Mouse (Mus musculus) lung, postnatal 0 days (tissue): ENCODE results near the gene Il1rl2.

Experiments used
- CTCF ChIP-seq: IDR thresholded peaks from 2 replicates; pipeline ENCODE4 v1.5.1; 2016; ENCODE audit warnings: antibody characterized with exemption, mild to moderate bottlenecking
- EP300 ChIP-seq: IDR thresholded peaks from 2 replicates; pipeline ENCODE4 v1.6.1; 2016; ENCODE audit warnings: antibody characterized with exemption, mild to moderate bottlenecking, control low read depth

DNA sequence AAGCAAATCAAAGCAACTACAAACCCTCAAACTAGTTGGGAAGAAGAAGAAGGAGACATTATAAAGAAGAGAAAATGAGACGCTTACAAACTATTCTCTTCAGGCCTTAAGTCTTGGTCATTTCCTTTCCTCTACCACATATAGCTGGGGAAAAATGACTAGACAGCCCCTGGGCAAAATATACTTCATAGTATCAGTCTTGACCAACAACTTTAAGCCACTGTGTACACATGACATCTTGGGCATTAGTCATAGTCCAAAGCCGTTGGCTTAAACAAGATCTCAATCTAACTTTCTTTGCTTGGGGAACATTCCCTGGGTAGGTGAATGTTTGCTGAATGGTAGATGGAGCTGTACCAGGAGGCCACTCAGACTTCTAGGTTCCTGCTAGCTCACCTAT lies 92.6 kb downstream of the Il1rl2 start:
- TF ChIP-seq CTCF (no peak), EP300 (no peak)
